Mouse (Mus musculus) cerebellum, adult 2 months (tissue): ENCODE measurements around the gene Wnt5a.

Experiments used
- CTCF ChIP-seq: fragments of 200-500 bp; IDR thresholded peaks from 2 replicates; pipeline ENCODE4 v1.5.1; 2011; ENCODE audit warnings: low read depth, mild to moderate bottlenecking, control low read depth, low read length, moderate library complexity, borderline replicate concordance; ENCODE audit not compliant: insufficient read depth
- POLR2A ChIP-seq: fragments of 200-500 bp; IDR thresholded peaks from 2 replicates; pipeline ENCODE4 v1.6.1; 2011; ENCODE audit warnings: low read length, control low read depth, borderline replicate concordance; ENCODE audit not compliant: insufficient read depth

GRCm38 (mm10) chr14:28505586-28506375 is 1.2 kb downstream of the Wnt5a start:
- no peak for TF ChIP-seq CTCF
- no peak for TF ChIP-seq POLR2A
